Mouse (Mus musculus): ENCODE measurements at regions not wholly inside any gene's neighbourhood (a gene's known extent, or its start where the extent isn't known, plus 50 kb on each side); places are given as distances from the start of the nearest gene placed in this dataset.
"Not testable (repeated sequence)": the region's sequence is repeated elsewhere in the genome, so short reads cannot be mapped to it uniquely, and the experiment has no call there.

- not testable (repeated sequence) for DNase-seq (ENCODE audit: extremely low spot score, low spot score)
Observed at GRCm38 (mm10) chr2:16811401-16812281, 455.5 kb downstream of the Plxdc2 start.

- DNase-seq (ENCODE audit: extremely low spot score, low spot score) = no peak
Observed at GRCm38 (mm10) chr2:16820442-16820841, 464.3 kb downstream of the Plxdc2 start.

- no peak for DNase-seq (ENCODE audit: extremely low spot score, low spot score)
Observed at GRCm38 (mm10) chr2:16824681-16825230, 468.7 kb downstream of the Plxdc2 start.

GRCm38 (mm10) chr2:16827266-16827665 is 471.2 kb downstream of the Plxdc2 start:
- no peak for DNase-seq (ENCODE audit: extremely low spot score, low spot score)

GRCm38 (mm10) chr2:16835960-16836359 is 479.9 kb downstream of the Plxdc2 start:
- DNase-seq (ENCODE audit: extremely low spot score, low spot score) = no peak

GRCm38 (mm10) chr2:16838718-16839117 is 482.6 kb downstream of the Plxdc2 start:
- DNase-seq (ENCODE audit: extremely low spot score, low spot score) = no peak

- DNase-seq (ENCODE audit: extremely low spot score, low spot score) = no peak
Observed at GRCm38 (mm10) chr2:16849916-16850315, 493.8 kb downstream of the Plxdc2 start.

GRCm38 (mm10) chr2:16860056-16860455 is 504.0 kb downstream of the Plxdc2 start:
- no peak for DNase-seq (ENCODE audit: extremely low spot score, low spot score)

- DNase-seq (ENCODE audit: extremely low spot score, low spot score) = no peak
Observed at GRCm38 (mm10) chr2:16866163-16866852, 510.2 kb downstream of the Plxdc2 start.

- not testable (repeated sequence) for DNase-seq (ENCODE audit: extremely low spot score, low spot score)
Observed at GRCm38 (mm10) chr2:16892381-16892780, 536.3 kb downstream of the Plxdc2 start.

GRCm38 (mm10) chr2:16909246-16910038 is 553.3 kb downstream of the Plxdc2 start:
- DNase-seq (ENCODE audit: extremely low spot score, low spot score) = no peak

- DNase-seq (ENCODE audit: extremely low spot score, low spot score) = no peak
Observed at GRCm38 (mm10) chr2:16914633-16915032, 558.5 kb downstream of the Plxdc2 start.

- DNase-seq (ENCODE audit: extremely low spot score, low spot score) = no peak
Observed at GRCm38 (mm10) chr2:16929974-16930373, 573.9 kb downstream of the Plxdc2 start.

GRCm38 (mm10) chr2:16959432-16959831 is 603.3 kb downstream of the Plxdc2 start:
- DNase-seq (ENCODE audit: extremely low spot score, low spot score) = no peak

GRCm38 (mm10) chr2:16977380-16977779 is 621.3 kb downstream of the Plxdc2 start:
- peak; percentile 14 for DNase-seq (ENCODE audit: extremely low spot score, low spot score)

GRCm38 (mm10) chr2:16982823-16983222 is 626.7 kb downstream of the Plxdc2 start:
- DNase-seq (ENCODE audit: extremely low spot score, low spot score) = no peak

- no peak for DNase-seq (ENCODE audit: extremely low spot score, low spot score)
Observed at GRCm38 (mm10) chr2:16983583-16984221, 627.6 kb downstream of the Plxdc2 start.

All from neural tube, embryonic 10.5 days (tissue).